Comparison of ENCODE assay signal across 9 mouse cellular contexts in genomic region chr2:167415970-167416563, GRCm38 (mm10). TPM values are rescaled to one million over a fixed set of nuclear protein-coding genes. Genes with fewer than 3 reads are reported as not detected.
DNase-seq lines count a peak whose midpoint lies in the region; ATAC-seq and TF ChIP-seq lines count a peak whose summit lies in the region.
"Had no signal": no experiment of that assay in that cellular context is flagged by ENCODE, and none has a peak within 500 bp of the region (broad histone marks: within the 10 kb centered on the region; RNA-seq: fewer than 3 reads in every experiment).

No protein-coding gene starts in this region.

- no peak overlapping the region for H3K4me2 ChIP-seq in heart, embryonic 15.5 days
- no peak overlapping the region for H3K4me2 ChIP-seq in liver, embryonic 15.5 days
- no peak overlapping the region for H3K4me2 ChIP-seq in midbrain, embryonic 14.5 days (ENCODE audit: low read length)
- H3K4me2 ChIP-seq: neural tube, embryonic 15.5 days had no signal

- no peaks in the 10 kb centered on the region for H3K36me3 ChIP-seq in heart, embryonic 15.5 days
- no peaks in the 10 kb centered on the region for H3K36me3 ChIP-seq in liver, embryonic 15.5 days (replicated peaks)
- no peaks in the 10 kb centered on the region for H3K36me3 ChIP-seq in midbrain, embryonic 14.5 days (ENCODE audit: control insufficient read depth, insufficient read depth, low read length)
- H3K36me3 ChIP-seq: neural tube, embryonic 15.5 days had no signal

- in situ Hi-C loops in Patski (cut with MboI; ENCODE audit: low pct_unique_long_range_greater_than_20kb) = no loop called here

- CTCF ChIA-PET in Patski (lab: Charles Lee) = interaction anchor here (1.0 to 5.6 kb wide), 4 partner anchors 35 to 136 kb away, joined by 3 to 55 read pairs (median 7); no protein-coding TSS in a partner anchor

- intact Hi-C loops in gastrocnemius, postnatal 14 days (cut with DNase I; ENCODE audit: low total_unique reads) = loop anchor here (5.0 kb wide), 2 partner anchors 134 to 194 kb away; no protein-coding TSS in a partner anchor

- H3K27me3 ChIP-seq in heart, embryonic 15.5 days = no peaks in the 10 kb centered on the region
- no peaks in the 10 kb centered on the region for H3K27me3 ChIP-seq in Patski
- H3K27me3 ChIP-seq in liver, embryonic 15.5 days = no peaks in the 10 kb centered on the region
- no peaks in the 10 kb centered on the region for H3K27me3 ChIP-seq in midbrain, embryonic 14.5 days (ENCODE audit: control insufficient read depth, insufficient read depth, low read length)
- H3K27me3 ChIP-seq: neural tube, embryonic 15.5 days had no signal

- 0 out of 2 replicates have a peak, but pooled peaks have one; percentile 24 for ATAC-seq in heart, embryonic 15.5 days (replicated peaks; ENCODE audit: insufficient number of reproducible peaks, insufficient read depth, low FRiP score, low read depth)
- ATAC-seq in Patski = peak; percentile 27
- peak; percentile 61 for ATAC-seq in liver, embryonic 15.5 days (ENCODE audit: insufficient read depth)
- ATAC-seq in midbrain, embryonic 14.5 days (ENCODE audit: low FRiP score, low TSS enrichment) = no peak

- POLR2A ChIA-PET in Patski (lab: Charles Lee) = no interaction called here

- no peak overlapping the region for H3K4me3 ChIP-seq in heart, embryonic 15.5 days
- no peak overlapping the region for H3K4me3 ChIP-seq in liver, embryonic 15.5 days (replicated peaks)
- H3K4me3 ChIP-seq in midbrain, embryonic 14.5 days (replicated peaks; ENCODE audit: low read depth, low read length) = no peak overlapping the region
- H3K4me3 ChIP-seq: neural tube, embryonic 15.5 days had no signal

- no peak for TF ChIP-seq CTCF in Patski (IDR thresholded peaks at IDR 0.05)

- no peak for DNase-seq in heart, adult 8-10 months (ENCODE audit: low spot score)
- no peak for DNase-seq in Patski (ENCODE audit: low read depth, low spot score)
- DNase-seq in kidney, adult 9 months = peak; percentile 95
- DNase-seq in midbrain, embryonic 14.5 days = no peak
- no peak for DNase-seq in gastrocnemius, postnatal 14 days
- no peak for DNase-seq in layer of hippocampus, adult 9-11 months

- H3K9me3 ChIP-seq in heart, embryonic 15.5 days (replicated peaks) = no peaks in the 10 kb centered on the region
- H3K9me3 ChIP-seq in liver, embryonic 15.5 days (replicated peaks) = no peaks in the 10 kb centered on the region
- H3K9me3 ChIP-seq in midbrain, embryonic 14.5 days (ENCODE audit: control insufficient read depth, low read length) = no peaks in the 10 kb centered on the region
- H3K9me3 ChIP-seq: neural tube, embryonic 15.5 days had no signal

- no peak overlapping the region for H3K27ac ChIP-seq in heart, embryonic 15.5 days
- no peak overlapping the region for H3K27ac ChIP-seq in liver, embryonic 15.5 days (replicated peaks)
- H3K27ac ChIP-seq in midbrain, embryonic 14.5 days (replicated peaks; ENCODE audit: low read depth, low read length) = no peak overlapping the region
- H3K27ac ChIP-seq: neural tube, embryonic 15.5 days had no signal

- H3K9ac ChIP-seq in heart, embryonic 15.5 days = no peak overlapping the region
- no peak overlapping the region for H3K9ac ChIP-seq in liver, embryonic 15.5 days
- no peak overlapping the region for H3K9ac ChIP-seq in midbrain, embryonic 14.5 days (replicated peaks; ENCODE audit: low read length)
- H3K9ac ChIP-seq: neural tube, embryonic 15.5 days had no signal

- H3K4me1 ChIP-seq in heart, embryonic 15.5 days (replicated peaks) = peaks cover 11% of the 10 kb centered on the region
- peaks cover 36% of the 10 kb centered on the region for H3K4me1 ChIP-seq in liver, embryonic 15.5 days (replicated peaks)
- peaks cover 8% of the 10 kb centered on the region for H3K4me1 ChIP-seq in midbrain, embryonic 14.5 days (ENCODE audit: control insufficient read depth, insufficient read depth, low read length)

- WGBS in heart, embryonic 15.5 days = 62% methylated on average over 9 of the region's 9 CpGs
- WGBS in liver, embryonic 15.5 days (ENCODE audit: insufficient replicate concordance) = 56% methylated on average over 9 of the region's 9 CpGs
- WGBS in midbrain, embryonic 14.5 days = 74% methylated on average over 9 of the region's 9 CpGs

RNA-seq across cellular contexts. Expression of gene Slc9a8, which starts 5.4 kb away (rescaled TPM):
- 14.9 and 21.5 TPM in 2 replicates for polyA plus RNA-seq in heart, embryonic 15.5 days (2015; fragmentation: Nextera tagmentation; extraction: Ambion mirVana)
- 10 to 100 TPM; 24.6 to 30.5 (median 25.6) TPM for total RNA-seq in heart, adult 8-10 months (2022)
- 23.6 TPM for polyA plus RNA-seq in Patski (2021)
- polyA plus RNA-seq in liver, embryonic 15.5 days (2015; fragmentation: Nextera tagmentation; extraction: Ambion mirVana) = 12.7 and 15.2 TPM in 2 replicates
- polyA plus RNA-seq in midbrain, embryonic 14.5 days (2014; fragmentation: Nextera tagmentation; extraction: Ambion mirVana) = 15.5 and 19.2 TPM in 2 replicates
- 10 to 100 TPM; 24.5 to 24.6 TPM for total RNA-seq in gastrocnemius, postnatal 14 days (2021)
